Mouse (Mus musculus) testis, postnatal 10 days (tissue): Measurements from ENCODE around the gene Samhd1.

Source experiments
- DNase-seq: peaks from one replicate; pipeline ENCODE4 v3.0.0; 2021; ENCODE audit warnings: low spot score

The Samhd1 gene

DNA sequence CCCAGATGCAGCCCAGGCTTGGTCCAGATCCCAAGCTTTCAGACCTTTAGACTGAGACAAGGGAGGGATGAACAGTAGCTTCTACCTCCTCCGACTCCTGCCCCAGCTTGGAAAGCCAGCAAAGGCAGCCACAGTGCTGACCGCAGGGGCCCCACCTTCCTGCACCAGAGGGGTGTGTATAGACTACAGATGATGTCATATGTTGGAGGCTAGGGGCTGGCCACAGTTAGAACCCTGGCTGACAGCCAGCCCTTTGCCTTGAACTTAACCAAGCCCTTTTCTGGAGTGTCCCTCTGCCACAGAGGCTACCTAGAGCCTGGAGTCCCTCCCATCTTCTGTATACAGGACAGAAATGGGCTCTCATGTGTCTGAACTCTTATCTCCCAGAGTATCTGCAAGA, 63.5 kb downstream of the Samhd1 start:
- DNase-seq, result peak; percentile 75

DNA sequence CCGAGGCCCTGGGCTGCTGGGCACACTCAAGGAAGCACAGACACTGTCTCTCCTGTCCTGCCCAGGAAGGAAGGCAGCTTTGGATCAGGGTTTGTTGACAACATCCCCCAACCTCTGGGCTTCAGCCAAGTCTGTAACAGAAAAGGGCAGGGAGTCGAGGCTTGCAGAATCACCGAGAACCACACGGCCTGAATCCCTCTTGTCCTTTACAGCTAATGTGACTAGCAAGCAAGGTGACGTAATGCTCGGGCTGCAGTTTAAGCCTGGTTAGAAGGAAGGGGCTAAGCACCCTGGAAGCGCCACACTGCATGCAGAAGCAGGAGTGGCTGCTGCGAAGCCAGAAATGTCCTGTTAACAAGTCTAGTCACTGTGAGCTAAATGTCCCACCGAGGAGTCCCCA, 64.7 kb downstream of the Samhd1 start:
- DNase-seq, result peak; percentile 63

DNA sequence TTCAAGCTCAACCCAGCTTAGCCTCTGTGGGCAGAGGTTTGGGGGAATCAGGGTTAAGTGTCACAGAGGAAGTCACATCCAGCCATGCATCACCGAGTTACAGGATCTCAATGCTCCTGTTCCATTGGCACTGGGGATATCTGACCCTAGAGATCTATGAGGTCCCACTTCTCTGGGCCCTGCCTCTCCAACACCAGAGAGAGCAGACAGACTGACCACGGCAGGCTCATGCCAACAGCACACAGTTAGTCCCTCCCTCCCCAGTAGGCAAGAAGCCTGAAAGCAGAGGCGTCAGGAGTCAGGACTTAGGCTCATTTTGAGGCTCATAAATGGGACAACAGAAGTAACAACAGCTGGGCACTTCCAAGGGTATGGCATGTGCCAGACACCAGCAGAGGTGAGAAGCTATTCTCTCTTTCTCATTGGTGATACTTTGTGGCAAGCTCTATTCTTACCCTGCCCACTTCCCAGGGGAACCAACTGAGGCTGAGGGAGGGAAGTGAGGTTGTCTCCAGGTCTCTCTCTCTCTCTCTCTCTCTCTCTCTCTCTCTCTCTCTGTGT, 65.2 kb downstream of the Samhd1 start:
- DNase-seq, result no peak

GRCm38 (mm10) chr2:157069355-157069735, 65.7 kb downstream of the Samhd1 start:
- DNase-seq, result no peak

DNA sequence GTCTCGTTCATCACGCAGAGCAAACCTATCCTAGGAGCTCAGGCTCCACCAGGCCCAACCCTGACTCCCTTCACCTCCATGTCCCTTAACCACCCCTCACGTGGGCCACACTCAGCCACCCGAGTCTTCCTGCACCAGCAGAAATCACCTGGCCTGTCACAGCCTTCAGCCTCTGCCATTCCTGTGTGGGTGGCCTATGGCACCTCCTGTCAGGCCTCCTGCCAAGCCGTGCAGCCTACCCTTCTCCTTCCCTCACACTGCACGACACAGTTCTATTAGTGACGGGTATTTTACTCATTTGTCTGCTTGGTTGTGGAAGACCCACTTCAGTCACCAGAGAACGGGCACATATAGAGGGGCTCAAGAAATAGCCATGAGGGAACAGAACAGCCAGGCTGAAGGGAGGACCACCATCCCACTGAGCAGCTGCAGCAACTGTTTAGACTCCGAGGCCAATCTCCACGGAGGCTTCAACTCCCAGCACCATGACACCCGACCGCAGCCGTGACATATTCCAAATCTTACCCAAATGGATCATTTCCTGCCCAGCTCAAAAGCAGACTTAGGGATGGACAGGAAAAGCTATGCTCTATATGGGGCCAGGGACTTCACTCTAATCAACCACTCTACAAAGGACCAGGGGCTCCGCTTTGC, 66.2 kb downstream of the Samhd1 start:
- no peak for DNase-seq

GRCm38 (mm10) chr2:157066731-157067430, 68.2 kb downstream of the Samhd1 start:
- no peak for DNase-seq

DNA sequence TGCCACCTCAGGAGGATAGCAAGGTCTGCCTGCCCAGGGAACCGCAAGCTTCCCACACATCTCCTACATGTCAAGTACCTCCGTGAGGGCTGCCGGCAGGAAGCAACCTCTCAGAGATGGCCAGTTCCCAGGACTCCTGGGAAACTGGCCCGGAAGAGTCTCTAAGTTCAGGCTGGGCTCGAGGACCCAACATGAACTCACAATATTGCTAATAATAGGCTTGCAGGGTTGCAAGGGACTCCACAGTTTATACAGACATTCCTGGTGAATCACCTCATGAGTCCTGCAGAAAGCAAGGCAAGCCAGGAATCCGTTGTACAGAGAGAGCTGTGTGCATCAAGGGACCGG, 69.2 kb downstream of the Samhd1 start:
- no peak for DNase-seq

- peak; percentile 67 for DNase-seq
Measured at GRCm38 (mm10) chr2:157064978-157065878, 69.8 kb downstream of the Samhd1 start.

GRCm38 (mm10) chr2:157064136-157064535, 70.9 kb downstream of the Samhd1 start:
- DNase-seq, result no peak

- DNase-seq, result no peak
Measured at GRCm38 (mm10) chr2:157063241-157063700, 71.8 kb downstream of the Samhd1 start.

GRCm38 (mm10) chr2:157060557-157061305, 74.3 kb downstream of the Samhd1 start:
- DNase-seq, result no peak

DNA sequence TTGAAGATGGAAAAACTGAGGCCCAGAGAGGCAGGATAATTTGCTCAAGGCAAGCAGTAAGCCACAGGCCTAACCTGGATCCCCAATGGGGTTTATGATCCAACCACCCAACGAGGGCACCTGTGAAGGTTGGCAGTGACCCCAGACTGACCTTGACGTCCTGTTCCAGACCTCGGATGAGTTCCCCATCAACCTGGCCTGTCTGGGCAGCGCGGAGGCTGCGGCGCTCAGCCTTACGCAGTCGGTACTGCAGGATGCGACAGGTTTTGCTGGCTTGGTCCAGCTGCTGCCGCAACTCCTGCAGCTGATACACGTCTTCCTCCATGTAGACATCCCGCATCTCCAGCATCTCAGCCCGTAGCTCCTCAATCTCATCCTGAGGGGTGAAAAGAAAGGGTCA, 75.0 kb downstream of the Samhd1 start:
- no peak for DNase-seq

GRCm38 (mm10) chr2:157059166-157059565, 75.9 kb downstream of the Samhd1 start:
- DNase-seq, result no peak

DNA sequence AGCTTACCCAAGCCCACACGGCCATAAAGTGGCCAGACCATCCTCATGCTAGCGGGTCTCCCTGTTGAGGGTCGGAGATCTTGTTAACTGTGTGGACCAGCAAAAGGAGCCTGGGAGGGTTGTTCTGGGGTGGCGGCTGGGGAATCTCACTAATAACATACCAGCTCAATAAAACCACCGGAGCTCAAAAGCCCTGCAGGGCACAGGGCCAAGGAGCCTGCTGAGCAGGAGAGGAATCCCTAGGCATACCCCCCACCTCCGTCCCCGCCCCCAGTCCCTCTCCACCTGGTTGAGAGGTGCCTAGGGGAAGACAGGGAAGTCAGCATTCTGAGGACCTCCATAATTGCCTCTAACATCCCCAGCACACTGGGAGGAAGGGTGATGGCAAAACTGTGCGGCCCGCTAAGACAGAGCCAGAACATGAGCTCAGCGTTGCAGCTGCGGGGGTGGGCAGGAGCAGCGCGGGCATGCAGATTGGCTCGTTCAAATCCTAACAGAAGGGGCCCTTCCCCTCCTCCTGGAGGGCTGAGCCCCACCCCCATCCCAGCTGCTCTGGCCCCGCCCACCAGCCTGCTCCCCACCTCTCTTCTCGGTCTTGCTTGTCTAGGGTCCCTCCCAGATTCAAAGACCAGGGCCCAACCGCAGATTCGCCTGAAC, 76.6 kb downstream of the Samhd1 start:
- DNase-seq, result peak; percentile 82

- DNase-seq, result no peak
Measured at GRCm38 (mm10) chr2:157057758-157058157, 77.3 kb downstream of the Samhd1 start.

DNA sequence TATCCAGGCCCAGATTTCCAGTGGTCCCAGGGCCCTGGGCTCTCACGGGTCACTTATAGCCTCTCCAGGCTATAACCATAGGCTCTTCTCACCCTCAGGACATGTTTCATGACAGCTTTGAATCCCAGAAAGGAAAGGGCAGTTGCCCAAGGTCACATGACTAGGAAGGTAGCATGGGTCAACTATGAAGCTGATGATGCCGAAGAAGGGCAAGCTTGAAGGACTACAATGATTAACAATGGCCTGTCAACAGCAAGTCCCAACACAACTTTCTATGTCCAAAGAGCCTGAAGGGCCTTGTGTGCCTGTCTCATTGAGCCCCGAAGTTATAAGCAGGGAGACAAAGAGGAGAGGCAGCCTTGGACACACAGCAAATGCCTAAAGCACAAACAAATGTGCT, 77.9 kb downstream of the Samhd1 start:
- no peak for DNase-seq

- no peak for DNase-seq
Measured at GRCm38 (mm10) chr2:157055721-157056120, 79.3 kb downstream of the Samhd1 start.

DNA sequence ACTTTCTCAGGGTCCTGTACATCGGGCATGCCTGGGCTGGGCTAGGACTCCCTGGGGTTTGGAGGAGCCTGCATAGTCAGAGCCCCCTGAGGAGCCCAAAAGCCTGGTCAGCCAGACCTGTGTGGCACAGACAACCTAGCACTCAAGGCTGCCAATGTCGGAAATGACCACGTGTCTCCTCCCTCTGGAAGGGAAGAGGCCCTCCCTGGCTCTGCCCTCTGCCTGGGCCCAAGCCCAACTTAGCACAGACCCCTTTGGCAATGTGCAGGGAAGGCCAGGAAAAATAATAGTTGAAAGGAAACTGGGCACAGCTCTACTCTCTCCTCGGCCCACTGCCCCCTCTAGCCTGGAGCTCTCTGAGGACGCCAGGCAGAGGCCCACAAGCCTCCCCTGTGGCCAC, 80.2 kb downstream of the Samhd1 start:
- DNase-seq, result no peak

- DNase-seq, result no peak
Measured at GRCm38 (mm10) chr2:157054297-157054696, 80.8 kb downstream of the Samhd1 start.

GRCm38 (mm10) chr2:157053787-157054186, 81.3 kb downstream of the Samhd1 start:
- DNase-seq, result no peak

GRCm38 (mm10) chr2:157053124-157053523, 81.9 kb downstream of the Samhd1 start:
- no peak for DNase-seq
